Mouse (Mus musculus): ENCODE results near the gene Mdfic. TPM values are rescaled to one million over a fixed set of nuclear protein-coding genes. Genes with fewer than 3 reads are reported as not detected.

The Mdfic gene
- total RNA-seq, 2 experiments from 2014 or later, result 2.5 to 4.3 TPM

DNA sequence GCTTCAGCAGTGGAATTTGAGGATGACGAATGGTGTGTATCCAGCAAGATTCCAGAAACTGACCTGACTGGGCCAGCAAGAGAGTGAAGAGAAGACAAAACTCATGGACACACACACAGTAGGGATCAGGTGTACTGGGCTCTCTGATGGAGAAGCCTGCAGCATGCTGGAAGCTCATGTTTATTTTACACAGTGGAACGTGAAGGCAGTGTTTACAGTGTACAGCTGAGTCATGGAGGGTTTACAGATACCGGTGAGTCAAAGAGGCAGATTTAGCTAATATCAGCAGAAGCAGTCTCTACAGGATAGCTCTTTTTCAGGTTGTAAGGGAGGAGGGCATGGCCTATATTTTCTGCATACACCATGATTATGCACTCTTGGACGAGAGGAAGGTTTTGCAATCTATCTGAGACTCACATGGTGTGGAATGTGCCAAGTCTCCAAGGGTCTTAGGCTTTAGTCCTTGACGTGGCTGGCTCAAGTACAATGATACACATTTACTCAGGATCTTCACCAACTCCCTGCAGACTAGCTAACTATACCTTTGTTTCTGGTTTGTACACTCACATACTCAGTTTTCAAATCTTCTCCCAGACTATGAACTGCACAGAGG, 18.0 kb downstream of the Mdfic start:
- no peak for DNase-seq (ENCODE audit: low spot score in 2 of 2)

GRCm38 (mm10) chr6:15739132-15739531, 18.7 kb downstream of the Mdfic start:
- no peak for DNase-seq (ENCODE audit: low spot score in 2 of 2)

DNA sequence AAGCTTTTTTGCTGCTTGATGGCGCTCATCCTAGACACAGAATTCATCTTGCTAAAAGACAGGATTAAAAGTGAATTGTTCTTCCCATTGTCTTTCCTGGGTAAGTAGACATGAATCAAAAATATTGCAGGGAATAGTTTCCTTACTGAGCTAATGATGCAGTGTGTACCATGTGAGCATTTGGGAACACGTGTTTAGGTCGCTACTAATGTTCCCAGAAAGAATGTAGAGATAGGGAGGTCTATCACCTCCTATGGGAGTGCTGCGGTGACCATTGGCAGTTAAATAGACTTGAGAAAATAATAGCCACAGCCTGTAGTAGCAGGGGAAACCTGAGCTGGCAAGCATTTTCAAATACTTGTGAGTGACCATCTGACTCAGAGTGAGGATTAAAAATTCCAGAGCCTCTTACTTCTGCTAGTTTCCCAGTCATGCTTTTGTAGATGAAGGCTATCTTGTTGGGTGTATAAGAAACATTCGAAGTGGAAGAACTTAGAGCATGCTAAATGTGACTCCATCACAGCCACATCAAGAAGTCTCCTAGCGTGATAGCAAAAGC, 22.2 kb downstream of the Mdfic start:
- DNase-seq (ENCODE audit: low spot score in 2 of 2), result no peak

- DNase-seq (ENCODE audit: low spot score in 2 of 2), result no peak
Observed at GRCm38 (mm10) chr6:15743291-15743792, 22.9 kb downstream of the Mdfic start.

- no peak for DNase-seq (ENCODE audit: low spot score in 2 of 2)
Observed at GRCm38 (mm10) chr6:15743793-15744192, 23.3 kb downstream of the Mdfic start.

DNA sequence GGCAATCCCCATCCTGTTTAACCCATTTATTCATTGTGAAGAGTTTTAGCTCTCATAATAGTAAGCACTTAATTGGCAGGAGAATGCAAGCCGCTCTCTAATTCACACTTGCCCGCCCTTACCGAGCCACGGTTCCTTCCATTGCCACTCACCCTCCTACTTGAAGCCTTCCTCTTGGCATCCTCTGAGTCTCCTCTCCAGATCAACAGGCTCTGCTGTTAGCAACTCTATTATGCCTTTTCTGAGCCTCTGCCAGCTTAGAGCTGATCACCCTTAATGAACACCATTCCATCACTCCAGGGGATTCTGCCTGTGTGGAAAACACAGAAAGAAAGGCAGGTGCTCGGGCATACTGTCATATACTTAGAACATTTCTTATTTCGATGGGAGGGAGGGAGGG, 24.9 kb downstream of the Mdfic start:
- no peak for DNase-seq (ENCODE audit: low spot score in 2 of 2)

GRCm38 (mm10) chr6:15745891-15746290, 25.4 kb downstream of the Mdfic start:
- no peak for DNase-seq (ENCODE audit: low spot score in 2 of 2)

GRCm38 (mm10) chr6:15747396-15748155, 27.1 kb downstream of the Mdfic start:
- no peak for DNase-seq (ENCODE audit: low spot score in 2 of 2)

GRCm38 (mm10) chr6:15748236-15748635, 27.8 kb downstream of the Mdfic start:
- no peak for DNase-seq (ENCODE audit: low spot score in 2 of 2)

- DNase-seq (ENCODE audit: low spot score in 2 of 2), result no peak
Observed at GRCm38 (mm10) chr6:15748943-15749342, 28.5 kb downstream of the Mdfic start.

DNA sequence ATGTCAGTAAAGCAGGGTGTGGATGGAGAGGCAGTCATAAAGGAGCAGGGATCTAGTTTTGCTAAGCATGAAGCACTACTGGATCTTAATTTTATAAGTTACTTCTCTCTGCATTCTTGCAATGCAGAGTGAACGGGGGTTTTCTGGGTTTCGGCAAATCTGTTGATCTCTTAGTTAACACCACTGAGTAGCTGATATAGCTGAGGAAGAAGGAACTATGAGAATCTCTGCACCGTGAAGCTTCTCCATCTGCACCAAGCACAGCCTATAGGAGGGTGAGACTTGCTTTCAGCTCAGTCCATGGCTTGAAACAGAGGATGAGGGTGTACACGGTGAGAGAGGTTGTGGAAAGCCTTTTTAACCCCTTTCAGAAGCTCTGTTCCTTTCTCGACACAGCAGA, 29.6 kb downstream of the Mdfic start:
- DNase-seq (ENCODE audit: low spot score in 2 of 2), result no peak

GRCm38 (mm10) chr6:15751375-15751774, 30.9 kb downstream of the Mdfic start:
- no peak for DNase-seq (ENCODE audit: low spot score in 2 of 2)

DNA sequence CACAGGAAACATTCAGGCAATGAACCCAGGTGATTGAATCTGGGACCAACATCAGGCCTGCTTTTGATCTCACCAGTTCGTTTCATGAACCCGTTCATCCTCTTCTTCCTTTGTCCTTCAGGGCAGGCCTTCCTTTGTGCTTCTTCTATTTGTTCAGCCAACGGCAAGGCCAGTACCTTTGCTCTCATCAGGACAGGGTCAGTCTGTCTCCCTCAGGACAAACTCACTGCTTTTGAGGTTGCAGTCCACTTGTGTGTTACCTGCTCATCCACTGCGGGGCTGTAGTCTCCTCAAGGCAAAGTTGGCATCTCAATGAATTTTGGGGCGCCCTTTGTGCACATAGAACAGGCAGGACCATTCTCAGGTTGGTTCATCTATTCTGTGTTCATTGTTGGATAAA, 31.7 kb downstream of the Mdfic start:
- no peak for DNase-seq (ENCODE audit: low spot score in 2 of 2)

DNA sequence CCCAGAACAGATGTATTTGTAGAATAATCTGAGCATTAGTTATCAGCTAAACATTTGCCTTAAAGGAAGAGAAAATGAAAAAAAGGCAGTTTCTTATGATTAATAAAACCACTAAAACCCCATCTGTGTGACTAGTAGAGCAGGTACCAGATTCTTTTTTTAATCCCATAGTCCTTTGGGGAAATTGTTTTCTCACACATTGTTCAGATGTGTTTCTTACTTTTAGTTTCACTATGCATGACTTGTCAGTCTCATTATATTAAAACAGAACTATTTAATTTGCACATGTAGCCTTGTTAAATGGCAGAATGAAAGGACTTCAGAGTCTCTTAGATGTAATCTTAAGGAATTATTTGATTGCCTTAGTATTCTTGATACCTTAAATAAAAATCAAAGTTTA, 32.7 kb downstream of the Mdfic start:
- no peak for DNase-seq (ENCODE audit: low spot score in 2 of 2)

GRCm38 (mm10) chr6:15758394-15758793, 37.9 kb downstream of the Mdfic start:
- DNase-seq (ENCODE audit: low spot score in 2 of 2), result no peak

DNA sequence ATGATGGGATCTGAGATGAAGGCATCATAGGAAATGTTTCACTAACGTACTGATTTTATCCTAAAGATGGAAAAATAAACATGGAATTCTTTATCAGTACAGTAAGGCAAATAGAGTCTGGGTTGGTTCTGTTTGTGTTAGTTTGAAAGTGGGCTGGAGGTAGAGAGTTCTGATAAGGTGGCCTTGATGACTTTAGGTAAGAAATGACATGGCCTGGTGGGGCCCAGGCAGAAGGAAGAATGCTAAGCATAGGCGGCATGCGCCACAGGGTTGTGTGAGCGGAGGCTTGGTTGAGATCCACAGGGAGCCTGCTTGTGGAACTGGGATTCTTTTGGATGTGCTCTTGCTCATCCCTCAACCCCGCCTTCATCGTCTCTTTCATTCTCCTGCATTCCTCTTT, 40.3 kb downstream of the Mdfic start:
- DNase-seq (ENCODE audit: low spot score in 2 of 2), result no peak

DNA sequence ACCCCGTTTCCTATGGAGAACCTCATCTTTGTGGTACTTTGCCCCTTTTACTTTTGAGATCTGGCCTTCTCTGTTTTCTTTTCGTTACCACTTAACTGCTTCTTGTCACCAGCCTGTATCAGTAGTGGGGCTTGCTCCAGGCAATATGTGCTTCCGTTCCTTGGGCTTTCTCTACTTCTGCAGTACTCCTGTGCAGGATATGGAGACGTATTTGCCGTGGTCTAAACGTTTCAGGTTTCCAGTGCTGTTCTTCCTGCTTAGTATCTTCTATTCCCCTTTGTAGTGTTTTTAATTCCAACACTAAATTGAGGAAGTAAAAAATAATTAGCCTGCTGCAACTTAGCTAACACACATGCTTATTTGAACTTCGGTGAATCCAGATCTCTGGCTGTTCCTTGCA, 43.6 kb downstream of the Mdfic start:
- DNase-seq (ENCODE audit: low spot score in 2 of 2), result no peak

- DNase-seq (ENCODE audit: low spot score in 2 of 2), result no peak
Observed at GRCm38 (mm10) chr6:15767460-15767859, 47.0 kb downstream of the Mdfic start.

DNA sequence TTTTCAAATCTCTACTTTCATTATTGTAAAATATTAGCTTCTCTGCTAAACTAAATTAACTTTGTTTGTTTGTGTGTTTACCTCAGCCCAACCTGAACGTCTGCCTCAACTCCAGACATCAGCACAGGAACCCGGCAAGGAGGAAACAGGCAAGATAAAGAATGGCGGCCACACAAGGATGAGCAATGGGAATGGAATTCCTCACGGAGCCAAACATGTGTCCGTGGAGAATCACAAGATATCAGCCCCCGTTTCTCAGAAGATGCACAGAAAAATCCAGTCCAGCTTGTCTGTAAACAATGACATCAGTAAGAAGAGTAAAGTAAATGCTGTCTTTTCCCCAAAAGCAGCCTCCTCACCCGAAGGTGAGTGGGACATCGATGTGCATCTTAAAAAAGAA, 49.7 kb downstream of the Mdfic start:
- no peak for DNase-seq (ENCODE audit: low spot score in 2 of 2)

- no peak for DNase-seq (ENCODE audit: low spot score in 2 of 2)
Observed at GRCm38 (mm10) chr6:15777070-15777469, 56.6 kb downstream of the Mdfic start.

GRCm38 (mm10) chr6:15780127-15780526, 59.7 kb downstream of the Mdfic start:
- no peak for DNase-seq (ENCODE audit: low spot score in 2 of 2)

DNA sequence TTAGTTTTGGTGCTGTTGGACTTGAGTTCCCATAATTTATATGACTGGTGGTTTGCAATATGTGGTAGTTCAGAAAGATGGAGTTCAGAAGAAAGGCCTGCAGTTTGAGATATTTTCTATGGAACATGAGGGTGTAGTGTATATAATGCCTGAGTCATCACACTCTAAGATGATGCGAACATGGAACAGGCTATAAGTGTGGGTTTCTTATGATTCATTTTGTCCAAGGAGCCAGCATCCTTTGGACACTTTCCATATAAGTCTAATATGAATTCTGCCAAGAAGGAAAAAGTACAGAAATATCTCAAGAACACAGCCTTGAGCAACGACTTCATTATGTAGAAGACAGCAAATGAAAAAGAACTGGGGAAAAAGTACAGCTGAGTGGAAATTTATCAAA, 60.2 kb downstream of the Mdfic start:
- DNase-seq (ENCODE audit: low spot score in 2 of 2), result no peak

All from layer of hippocampus, adult 18-20 months (tissue).